Mouse (Mus musculus) heart, adult 11 months (tissue): ENCODE data around the gene Taldo1.

ENCODE experiments used
- DNase-seq: peaks from one replicate; pipeline ENCODE4 v3.0.0; 2022

Gene Taldo1

DNA sequence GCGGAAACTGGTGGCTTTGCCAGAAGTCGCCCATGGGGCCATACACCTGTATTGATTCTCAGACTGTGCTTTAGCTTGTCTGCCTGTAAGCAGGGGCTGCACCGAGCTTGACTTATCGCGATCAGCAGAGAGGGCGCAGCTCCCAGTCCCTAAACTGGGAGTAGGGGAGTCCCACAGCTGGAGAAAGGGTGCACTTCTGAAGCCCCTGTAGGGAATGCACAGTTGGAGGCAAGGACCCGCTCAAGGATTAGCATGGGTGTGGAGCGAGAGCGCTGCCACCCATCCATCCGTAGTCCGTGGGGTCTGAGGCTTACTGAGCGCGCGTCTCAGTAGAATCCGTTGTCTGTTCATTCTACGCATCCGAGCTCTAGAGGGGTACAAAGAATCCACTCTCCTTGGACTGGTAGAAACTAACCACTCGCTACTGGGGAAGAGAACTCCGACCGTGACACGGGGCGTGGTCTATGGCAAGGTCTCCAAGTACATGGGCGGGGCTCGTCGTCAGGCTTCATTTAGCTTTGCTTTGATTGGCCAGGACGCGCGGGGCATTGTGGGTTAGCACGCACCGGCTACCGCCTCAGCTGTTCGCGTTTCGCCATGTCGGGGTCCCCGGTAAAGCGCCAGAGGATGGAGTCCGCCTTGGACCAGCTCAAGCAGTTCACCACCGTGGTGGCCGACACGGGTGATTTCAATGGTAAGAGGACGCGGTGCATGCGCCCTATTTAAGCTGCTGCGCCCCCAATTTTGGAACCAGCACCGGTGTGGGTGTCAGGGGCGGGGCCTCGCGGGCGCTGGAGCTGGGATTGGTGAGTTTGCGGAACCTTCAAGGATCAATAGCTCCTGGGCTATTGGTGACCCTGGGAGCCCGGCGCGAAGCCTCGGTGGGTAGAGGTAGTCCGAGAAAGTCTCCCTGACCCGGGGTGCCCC, at the start of gene Taldo1:
Taldo1 (plus strand) TSS at position 575 of the 927 bp plus-strand sequence.
- DNase-seq, result peak; percentile 100

DNA sequence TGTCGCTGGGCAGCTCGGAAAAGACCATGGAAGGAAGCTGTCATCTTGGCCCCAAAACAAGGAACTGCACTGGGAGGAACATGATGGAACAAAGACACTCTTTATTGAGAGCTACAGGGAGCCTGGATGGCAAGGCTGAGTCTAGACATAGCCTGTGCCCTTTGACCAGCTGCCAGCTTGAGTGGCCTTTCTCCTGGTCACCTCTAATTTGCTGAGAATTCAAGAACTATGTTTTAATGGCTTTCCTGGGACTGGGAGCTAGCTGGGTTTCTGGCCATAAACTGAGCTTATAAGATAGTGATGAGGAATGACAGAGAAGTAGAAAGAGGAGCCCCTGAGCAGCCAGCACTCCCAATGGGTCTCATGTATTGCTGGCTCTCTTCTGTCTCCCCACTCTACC, 48.8 kb upstream of the Taldo1 start:
- no peak for DNase-seq

DNA sequence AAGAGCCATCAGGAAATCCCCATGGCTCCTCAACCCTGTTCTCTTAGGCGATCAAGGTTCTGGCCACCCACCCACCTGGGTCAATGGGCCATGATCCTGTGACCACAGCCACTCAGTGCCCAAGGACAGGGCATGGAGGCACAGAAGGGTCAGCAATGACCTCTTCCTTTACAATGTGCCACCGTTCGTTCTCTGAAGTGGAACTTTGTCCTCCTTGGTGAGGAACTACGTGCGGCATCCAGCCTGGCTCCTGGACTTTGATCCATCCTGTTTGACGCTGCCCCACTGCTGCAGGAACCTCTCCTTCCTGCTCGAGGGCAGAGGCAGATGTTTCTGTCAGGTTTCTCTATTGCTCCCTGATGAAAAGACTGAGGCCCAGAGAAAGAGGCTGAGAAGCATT, 48.3 kb upstream of the Taldo1 start:
- DNase-seq, result no peak

DNA sequence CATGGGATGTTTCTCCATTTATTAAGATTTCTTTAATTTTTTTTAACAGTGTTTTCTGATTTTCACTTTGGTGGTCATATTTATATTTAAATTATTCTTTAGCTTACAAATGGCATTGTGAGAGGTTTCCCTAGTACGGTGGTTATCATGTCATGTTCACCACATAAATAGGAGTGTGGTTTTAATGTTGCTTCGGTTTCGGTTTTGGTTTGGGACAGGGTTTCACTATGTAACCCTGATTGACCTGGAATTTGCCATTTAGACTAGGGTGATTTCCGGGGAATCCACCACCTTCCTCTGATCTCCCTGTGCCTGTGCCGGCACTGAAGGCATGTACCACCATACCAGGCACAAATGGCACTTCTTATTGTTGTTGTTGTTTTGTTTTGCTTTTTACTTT, 47.2 kb upstream of the Taldo1 start:
- DNase-seq, result no peak

DNA sequence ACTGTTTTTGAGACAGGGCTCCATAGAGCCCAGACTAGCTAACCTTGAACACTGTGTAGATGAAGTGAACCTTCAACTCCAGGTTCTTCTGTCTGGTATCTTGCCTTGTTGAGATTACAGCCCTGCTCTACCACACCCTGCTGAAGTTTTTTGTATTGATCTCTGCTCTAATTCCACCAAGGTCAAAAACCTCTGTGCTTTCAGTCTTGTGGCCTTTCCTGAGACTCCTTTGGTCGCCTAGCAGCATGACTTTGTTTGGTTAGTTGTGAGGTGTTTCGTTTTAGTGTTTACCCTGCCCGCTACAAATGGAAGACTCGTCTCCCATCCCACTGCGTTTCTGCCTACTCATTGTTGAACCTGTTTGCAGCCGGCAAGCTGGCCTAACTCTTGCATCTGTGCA, 40.9 kb upstream of the Taldo1 start:
- no peak for DNase-seq

DNA sequence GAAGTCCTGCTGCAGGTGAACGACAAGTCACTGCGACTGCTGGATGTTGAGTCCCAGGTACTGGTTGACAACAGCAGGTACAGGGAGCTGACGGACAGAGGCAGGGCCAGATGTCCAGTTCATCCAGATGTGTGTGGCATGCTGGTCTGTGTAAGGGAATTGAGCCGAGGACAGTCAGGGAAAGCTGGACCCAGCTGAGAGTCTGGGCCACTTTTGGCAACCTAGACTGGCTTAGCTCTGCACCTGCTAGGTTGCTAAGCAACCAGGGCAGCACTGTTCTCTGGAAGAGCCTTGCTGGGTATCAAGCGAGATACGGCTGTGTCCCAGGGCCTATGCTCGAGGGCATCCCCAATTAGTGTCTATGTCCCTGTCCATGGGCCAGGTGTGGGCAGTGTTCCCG, 36.9 kb upstream of the Taldo1 start:
- no peak for DNase-seq

DNA sequence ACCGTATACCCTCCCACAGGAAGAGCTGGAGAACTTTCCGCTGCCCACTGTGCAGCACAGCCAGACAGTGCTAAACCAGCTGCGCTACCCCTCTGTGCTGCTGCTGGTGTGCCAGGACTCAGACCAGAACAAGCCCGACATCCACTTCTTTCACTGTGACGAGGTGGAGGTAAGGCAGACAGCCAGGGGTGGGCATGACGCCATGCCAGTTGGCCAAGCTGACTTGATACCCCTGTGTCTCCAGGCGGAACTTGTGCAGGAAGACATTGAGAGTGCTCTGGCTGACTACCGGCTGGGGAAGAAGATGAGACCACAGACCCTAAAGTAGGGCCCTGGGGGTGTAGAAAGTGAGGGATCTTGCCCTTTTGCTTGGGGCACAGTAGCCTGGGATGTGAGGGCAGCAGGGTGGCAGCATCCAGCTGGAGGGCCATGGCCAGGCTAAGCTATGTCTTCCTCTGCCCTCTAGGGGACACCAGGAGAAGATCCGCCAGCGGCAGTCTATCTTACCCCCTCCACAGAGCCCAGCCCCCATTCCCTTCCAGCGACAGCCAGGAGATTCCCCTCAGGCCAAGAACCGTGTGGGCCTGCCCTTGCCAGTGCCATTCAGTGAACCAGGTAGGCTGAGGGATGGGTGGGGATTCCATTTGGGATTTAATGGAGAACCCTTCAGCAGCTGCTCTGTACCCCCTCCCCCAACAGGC, 36.2 kb upstream of the Taldo1 start:
- no peak for DNase-seq

DNA sequence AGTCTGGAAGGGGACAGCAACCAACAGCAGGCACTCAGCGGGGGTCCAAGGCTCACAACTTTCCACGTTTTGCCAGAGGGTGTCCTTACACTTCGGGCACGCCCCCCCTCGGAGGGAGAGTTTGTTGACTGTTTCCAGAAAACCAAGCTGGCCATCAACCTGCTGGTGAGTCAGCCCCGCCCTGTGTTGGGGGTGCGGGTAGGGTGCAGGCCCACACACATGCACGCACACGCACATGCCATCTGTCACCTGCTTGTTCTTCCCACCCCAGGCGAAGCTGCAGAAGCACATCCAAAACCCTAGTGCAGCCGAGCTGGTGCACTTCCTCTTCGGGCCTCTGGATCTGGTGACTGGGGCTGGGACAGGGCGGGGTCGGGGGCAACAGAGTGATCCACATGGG, 35.0 kb upstream of the Taldo1 start:
- DNase-seq, result no peak

DNA sequence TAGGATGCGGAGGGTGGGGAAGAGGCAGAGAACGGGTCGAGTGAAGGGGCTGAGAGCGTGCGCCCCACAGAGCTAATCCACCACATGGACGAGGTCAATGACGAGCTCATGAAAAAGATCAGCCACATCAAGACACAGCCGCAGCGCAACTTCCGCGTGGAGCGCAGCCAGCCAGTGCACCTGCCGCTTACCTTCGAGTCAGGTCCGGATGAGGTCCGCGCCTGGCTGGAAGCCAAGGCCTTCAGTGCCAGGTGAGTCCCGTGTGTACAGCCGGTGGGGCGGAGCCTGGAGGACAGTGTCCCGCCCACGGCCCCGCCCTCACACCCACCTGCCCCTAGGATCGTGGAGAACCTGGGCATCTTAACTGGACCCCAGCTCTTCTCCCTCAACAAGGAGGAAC, 30.5 kb upstream of the Taldo1 start:
- no peak for DNase-seq

DNA sequence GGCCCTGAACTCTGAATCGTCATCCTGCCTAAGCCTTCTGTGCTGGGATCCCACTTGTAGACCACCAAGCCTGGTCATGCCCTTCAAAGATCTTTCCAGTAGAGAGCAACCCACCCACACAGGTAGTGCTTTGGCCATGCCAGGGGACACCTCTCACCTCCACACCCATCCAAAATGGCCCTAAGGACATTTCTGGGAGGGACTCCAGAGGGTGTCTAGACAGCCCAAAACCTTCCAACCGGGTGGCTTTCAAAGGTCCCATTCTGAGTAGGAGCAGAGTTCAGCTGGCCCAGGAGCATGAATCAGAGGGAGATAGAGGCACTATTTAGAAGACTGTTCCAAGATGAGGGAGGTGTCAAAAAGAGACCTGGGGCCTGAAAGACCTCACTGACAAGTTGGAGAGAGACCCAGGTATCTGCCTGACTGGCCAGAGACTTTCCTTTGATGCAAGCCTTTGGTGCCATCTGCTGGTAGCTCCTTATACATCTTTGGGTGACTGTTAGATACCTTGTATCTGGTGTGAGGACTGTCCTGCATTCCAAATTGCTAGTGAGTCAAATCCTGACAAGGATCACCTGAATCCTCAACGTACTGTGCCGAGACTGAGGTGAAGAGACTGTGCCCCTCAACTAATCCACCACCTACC, 28.8 kb upstream of the Taldo1 start:
- DNase-seq, result peak; percentile 91

DNA sequence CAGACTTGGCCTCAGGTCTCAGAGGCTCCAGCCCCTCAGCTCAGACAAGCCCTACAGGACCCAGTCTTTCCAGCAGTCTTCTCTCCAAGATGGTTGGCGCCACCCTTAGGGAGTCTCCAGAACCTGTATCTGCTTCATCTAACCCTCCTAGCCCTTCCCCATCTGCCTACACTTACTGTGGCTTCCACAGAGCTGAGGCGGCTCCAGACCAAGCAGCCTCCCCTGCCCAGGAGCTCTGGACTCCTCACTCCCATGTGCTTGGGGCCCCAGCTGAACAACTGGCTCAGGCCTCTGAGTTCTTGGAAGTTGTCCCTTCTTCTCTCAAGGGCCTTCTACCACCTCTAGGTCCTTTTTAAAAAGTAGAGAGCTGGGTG, 28.3 kb upstream of the Taldo1 start:
- no peak for DNase-seq

DNA sequence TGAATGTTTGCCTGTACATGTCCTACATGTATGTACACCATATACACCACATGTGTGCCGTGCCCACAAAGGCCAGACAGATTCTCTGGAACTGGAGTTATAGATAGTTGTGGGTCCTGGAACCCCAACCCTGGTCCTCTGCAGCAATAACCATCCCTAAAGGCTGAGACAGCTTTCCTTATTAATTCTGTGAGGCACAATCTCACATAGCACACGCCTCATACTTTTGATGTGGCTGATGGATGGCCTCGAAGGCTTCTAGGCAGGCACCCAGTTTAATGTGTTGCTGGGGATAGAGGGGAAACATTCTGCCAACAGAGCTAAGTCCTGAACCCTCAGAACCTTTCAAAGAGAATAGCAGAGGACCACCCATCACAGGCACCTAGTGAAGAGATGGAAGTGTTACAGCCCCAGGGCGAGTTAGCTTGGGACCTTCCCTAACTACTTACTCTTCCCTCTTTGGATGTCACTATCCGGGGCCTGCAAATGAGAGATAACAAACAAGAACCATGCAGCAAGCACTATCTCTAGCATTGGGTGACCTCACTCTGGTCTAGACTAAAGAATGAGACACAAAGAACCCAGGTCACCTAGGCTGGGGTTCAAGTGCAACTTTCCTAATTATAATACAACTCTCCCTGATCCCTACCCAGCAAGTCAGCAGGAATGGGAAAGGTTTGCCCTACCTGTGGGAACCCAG, 27.5 kb upstream of the Taldo1 start:
- no peak for DNase-seq

DNA sequence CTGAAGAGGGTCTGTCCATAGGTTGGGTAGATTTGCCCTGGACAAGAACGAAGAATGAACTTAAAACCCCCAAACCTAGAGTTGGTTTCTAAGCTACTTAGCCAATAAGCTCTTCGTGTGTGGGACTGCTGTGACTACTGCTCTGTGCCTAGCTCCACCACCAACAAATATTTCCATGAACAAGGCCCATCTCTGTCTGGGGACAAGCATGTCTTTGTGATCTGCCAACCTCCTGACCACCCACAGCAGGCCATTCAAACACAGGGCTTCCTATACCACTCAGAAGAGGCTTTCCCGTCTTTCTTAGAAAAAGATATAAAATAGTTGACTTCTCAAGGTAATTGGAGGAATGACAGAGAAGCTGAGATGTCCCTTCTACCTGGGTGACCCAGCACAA, 27.0 kb upstream of the Taldo1 start:
- DNase-seq, result no peak

DNA sequence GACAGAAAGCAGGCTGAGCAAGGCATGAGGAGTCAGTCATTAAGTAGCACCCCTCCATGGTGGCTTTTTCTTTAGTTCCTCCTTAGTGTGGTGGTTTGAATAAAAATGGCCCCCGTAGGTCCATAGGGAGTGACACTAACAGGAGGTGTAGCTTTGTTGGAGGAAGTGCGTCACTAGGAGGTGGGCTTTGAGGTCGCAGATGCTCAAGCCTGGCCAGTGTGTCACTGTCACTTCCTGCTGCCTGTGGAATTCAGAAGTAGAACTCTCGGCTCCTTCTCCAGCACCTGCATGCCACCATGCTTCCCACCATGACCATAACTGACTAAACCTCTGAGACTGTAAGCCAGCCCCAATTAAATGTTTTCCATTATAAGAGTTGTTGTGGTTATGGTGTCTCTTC, 24.6 kb upstream of the Taldo1 start:
- DNase-seq, result no peak

DNA sequence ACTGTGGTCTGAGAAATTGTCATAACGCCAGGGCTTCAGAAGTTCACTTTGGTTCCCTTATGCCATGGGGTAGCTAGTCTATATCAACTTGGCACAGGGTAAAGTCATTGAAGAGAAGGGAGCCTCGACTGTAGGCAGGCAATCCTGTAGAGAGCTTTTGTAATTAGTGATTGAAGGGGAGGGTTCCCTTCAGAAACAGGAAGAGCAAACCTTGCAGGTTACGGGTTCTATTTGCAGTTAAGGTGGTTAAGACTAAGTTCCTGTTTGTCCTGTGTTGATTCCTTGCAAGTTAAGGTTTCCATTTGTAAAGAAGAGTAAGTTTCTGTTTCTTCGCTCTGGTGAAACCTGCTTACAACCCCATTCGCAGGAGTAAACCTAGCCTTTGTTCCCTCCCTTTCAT, 22.1 kb upstream of the Taldo1 start:
- DNase-seq, result no peak

DNA sequence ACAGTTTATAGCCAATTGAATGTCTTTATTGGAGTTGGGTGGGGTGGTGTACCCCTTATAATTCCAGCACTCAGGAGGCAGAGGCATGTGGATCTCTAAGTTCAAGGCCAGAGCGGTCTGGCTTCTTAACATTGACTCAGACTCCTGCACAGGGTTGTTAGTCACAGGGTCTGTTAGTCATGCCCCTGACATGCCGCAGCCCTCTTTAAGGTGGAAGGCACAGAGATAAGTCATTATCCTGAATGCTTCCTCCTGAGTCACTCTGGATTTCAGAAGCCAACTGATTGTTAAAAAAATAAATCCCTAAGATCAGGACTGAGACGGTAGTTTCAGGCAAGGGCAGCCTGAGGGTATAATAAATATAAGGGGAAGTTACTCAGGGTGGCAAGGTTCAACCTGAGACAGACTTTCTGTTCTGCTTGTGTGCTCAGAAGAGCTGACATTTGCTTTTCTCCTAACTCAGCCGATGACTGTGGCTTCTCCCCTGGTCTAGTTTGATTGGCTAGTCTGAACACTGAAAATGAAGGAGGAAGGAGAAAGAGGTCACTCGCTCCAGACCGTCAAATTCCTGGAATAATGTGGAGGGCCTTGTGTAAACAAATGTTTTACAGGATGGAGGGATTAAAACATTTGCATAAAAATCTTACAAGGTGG, 19.9 kb upstream of the Taldo1 start:
- no peak for DNase-seq

DNA sequence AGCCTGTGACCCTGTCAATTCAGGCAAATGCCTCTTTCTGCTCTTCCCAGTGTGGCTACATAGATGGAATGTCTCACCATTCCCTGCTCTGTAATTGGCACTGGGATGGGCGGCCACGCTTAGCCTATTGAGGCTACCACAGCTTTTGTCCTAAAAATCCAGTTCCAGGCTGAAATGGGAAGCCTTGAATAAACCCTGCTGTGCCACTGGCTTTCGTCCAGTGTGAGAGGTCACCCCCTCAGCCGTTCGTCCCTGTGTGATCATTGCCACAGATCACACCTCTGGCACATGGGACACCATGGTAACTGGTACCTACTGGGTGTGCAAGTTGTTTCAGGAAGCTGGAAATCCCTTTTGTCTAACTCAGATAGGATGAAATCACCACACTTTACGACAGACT, 18.4 kb upstream of the Taldo1 start:
- peak; percentile 82 for DNase-seq

DNA sequence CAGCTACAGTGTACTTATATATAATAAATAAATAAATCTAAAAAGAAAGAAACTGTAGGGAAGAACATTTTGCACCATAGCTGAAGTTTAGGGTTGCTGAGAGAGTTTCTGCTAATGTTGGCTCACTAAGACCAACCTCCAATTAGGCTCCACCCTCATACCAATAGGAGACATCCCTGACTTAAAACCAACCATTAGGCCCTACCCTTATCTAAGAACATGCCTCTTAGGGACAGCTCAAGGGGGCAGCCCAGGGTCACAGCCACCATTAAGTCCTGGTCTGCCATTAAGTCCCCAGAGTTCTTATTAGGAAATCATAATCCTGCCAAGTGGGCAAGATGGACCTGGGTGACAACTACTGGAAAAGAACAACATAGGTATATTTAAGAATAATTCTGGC, 17.6 kb upstream of the Taldo1 start:
- DNase-seq, result no peak

DNA sequence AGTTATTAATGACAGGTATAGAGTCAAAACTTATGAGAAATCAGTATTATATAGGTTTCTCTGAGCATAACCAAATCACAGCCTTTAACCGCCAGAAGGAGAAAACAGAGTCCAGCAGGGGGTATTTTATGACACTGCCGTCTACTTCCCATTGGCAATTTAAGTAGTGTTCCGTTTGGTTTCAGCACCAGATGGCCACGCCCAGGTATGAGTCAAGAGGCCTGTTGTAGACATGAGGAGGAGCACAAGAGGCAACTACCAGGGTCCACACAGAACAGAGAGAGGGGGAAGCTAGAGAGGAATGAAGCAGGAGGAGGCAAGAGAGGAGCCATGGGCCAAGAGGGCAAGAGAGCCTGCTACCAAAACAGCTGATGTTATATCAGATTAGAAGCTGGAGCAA, 12.4 kb upstream of the Taldo1 start:
- peak; percentile 88 for DNase-seq

DNA sequence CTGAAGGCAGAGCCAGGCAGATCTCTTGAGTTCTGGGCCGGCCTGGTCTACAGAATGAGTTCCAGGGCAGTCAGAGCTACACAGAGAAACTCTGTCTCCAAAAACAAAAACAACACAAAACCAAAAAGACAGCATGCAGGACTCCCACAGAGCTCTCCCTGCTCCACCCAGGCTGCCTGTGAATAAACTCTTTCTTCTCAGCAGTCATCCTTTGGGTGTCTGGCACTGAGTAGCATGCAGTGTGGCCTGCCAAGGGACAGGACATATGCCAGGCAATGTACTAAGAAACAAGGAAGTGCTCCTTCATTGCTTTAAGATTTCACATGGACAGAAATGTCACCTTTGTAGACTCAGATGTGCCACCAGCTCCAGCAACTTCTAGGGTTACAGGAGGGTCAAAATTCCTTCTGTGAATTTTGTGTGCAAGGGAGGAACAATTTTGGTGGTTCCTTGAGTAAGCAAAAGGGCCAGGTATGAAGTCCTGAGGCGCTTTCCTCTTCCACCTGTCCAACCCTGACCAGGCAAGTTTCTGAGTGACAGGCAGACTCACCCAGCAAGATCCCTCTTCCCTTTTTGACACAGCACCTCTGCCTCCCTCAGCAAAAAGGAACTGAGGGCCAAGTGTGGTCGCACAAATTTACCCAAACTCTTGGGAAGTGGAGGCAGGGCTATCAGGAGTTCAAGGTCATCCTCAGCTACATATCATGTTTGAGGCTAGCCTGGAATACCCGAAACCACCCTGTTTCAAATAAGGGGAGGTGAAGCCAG, 10.7 kb upstream of the Taldo1 start:
- no peak for DNase-seq

DNA sequence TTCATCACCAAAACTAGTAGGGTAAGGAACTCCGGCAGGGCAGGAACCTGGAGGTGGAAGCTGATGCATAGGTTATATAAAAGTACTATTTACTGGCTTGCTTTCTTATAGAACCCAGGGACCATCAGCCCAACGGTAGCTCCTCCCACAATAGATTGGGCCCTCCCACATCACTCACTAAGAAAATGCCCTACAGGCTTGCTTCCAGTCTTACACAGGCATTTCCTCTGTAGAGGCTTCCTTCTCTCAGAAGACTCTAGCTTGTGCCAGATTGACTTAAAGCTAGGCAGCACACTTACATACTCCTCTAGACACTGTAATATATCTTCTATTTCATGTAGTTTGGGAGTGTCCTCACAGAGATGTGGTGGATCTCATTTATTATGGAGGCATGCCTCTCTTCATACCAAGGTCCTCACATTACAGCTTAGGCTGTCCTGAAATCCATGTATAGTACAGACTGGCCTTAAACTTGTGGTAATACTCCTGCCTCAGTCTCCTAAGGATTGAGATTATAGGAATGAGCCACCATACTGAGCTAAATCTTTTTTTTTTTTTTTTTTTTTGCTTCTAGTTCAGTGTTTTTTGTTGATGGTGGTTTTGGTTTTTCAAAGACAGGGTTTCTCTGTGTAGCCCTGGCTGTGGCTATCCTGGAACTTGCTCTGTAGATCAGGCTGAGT, 4.1 kb upstream of the Taldo1 start:
- no peak for DNase-seq
